In genomic region chr6:71990371-71990837, GRCm38 (mm10) we compare ENCODE assay signal across 9 mouse cellular contexts.
DNase-seq lines count a peak whose midpoint lies in the region; ATAC-seq and TF ChIP-seq lines count a peak whose summit lies in the region.
"Had no signal": no experiment of that assay in that cellular context is flagged by ENCODE, and none has a peak within 500 bp of the region (broad histone marks: within the 10 kb centered on the region; RNA-seq: fewer than 3 reads in every experiment).

No protein-coding gene starts in this region.

- H3K27me3 ChIP-seq in lung, embryonic 14.5 days (ENCODE audit: insufficient read depth, low read length): no peaks in the 10 kb centered on the region
- H3K27me3 ChIP-seq in heart, postnatal 0 days (ENCODE audit: control insufficient read depth, insufficient read depth, low read length): no peaks in the 10 kb centered on the region
- no peaks in the 10 kb centered on the region for H3K27me3 ChIP-seq in neural tube, embryonic 13.5 days
- H3K27me3 ChIP-seq in forebrain, embryonic 14.5 days (replicated peaks; ENCODE audit: control insufficient read depth, insufficient read depth, low read length): no peaks in the 10 kb centered on the region
- H3K27me3 ChIP-seq: liver, embryonic 13.5 days had no signal

- no peaks in the 10 kb centered on the region for H3K9me3 ChIP-seq in lung, embryonic 14.5 days (ENCODE audit: low read depth, low read length)
- H3K9me3 ChIP-seq in heart, postnatal 0 days (replicated peaks; ENCODE audit: control insufficient read depth, low read length): no peaks in the 10 kb centered on the region
- H3K9me3 ChIP-seq in neural tube, embryonic 13.5 days: no peaks in the 10 kb centered on the region
- H3K9me3 ChIP-seq in forebrain, embryonic 14.5 days (replicated peaks; ENCODE audit: control insufficient read depth, low read length): no peaks in the 10 kb centered on the region
- H3K9me3 ChIP-seq: liver, embryonic 13.5 days had no signal

- peaks cover 20% of the 10 kb centered on the region for H3K4me1 ChIP-seq in lung, embryonic 14.5 days (ENCODE audit: insufficient read depth)
- peaks cover 6% of the 10 kb centered on the region; the same call in 1 of the 2 replicates for H3K4me1 ChIP-seq in lung, adult 2 months (ENCODE audit: control insufficient read depth, insufficient read depth, low read length)
- peaks cover 9% of the 10 kb centered on the region for H3K4me1 ChIP-seq in heart, postnatal 0 days (ENCODE audit: control insufficient read depth, insufficient read depth)
- peaks cover 21% of the 10 kb centered on the region for H3K4me1 ChIP-seq in neural tube, embryonic 13.5 days (replicated peaks)
- H3K4me1 ChIP-seq in forebrain, embryonic 14.5 days (ENCODE audit: control insufficient read depth, insufficient read depth, low read length): 0 out of 2 replicates have a peak, but pooled peaks cover 3% of the 10 kb centered on the region

- H3K4me2 ChIP-seq in lung, embryonic 14.5 days: no peak overlapping the region
- H3K4me2 ChIP-seq in heart, postnatal 0 days (ENCODE audit: low read depth, low read length): no peak overlapping the region
- no peak overlapping the region for H3K4me2 ChIP-seq in neural tube, embryonic 13.5 days
- no peak overlapping the region for H3K4me2 ChIP-seq in forebrain, embryonic 14.5 days (ENCODE audit: low read length)
- H3K4me2 ChIP-seq: liver, embryonic 13.5 days had no signal

- H3K4me3 ChIP-seq in lung, embryonic 14.5 days (ENCODE audit: low read depth, low read length): no peak overlapping the region
- no peak overlapping the region for H3K4me3 ChIP-seq in lung, adult 2 months (replicated peaks; ENCODE audit: extremely low read depth, low read depth, low read length)
- no peak overlapping the region for H3K4me3 ChIP-seq in heart, postnatal 0 days (ENCODE audit: low read depth, low read length)
- H3K4me3 ChIP-seq in neural tube, embryonic 13.5 days: no peak overlapping the region
- no peak overlapping the region for H3K4me3 ChIP-seq in forebrain, embryonic 14.5 days (ENCODE audit: low read depth, low read length)
- H3K4me3 ChIP-seq: liver, embryonic 13.5 days had no signal

- H3K36me3 ChIP-seq in lung, embryonic 14.5 days (ENCODE audit: insufficient read depth): no peaks in the 10 kb centered on the region
- H3K36me3 ChIP-seq in heart, postnatal 0 days (replicated peaks; ENCODE audit: control insufficient read depth, insufficient read depth, low read length): no peaks in the 10 kb centered on the region
- no peaks in the 10 kb centered on the region for H3K36me3 ChIP-seq in neural tube, embryonic 13.5 days
- no peaks in the 10 kb centered on the region for H3K36me3 ChIP-seq in forebrain, embryonic 14.5 days (ENCODE audit: control insufficient read depth, insufficient read depth, low read length)
- H3K36me3 ChIP-seq: liver, embryonic 13.5 days had no signal

- no peak overlapping the region for H3K9ac ChIP-seq in lung, embryonic 14.5 days
- no peak overlapping the region for H3K9ac ChIP-seq in heart, postnatal 0 days (replicated peaks; ENCODE audit: low read depth, low read length)
- no peak overlapping the region for H3K9ac ChIP-seq in neural tube, embryonic 13.5 days
- H3K9ac ChIP-seq in forebrain, embryonic 14.5 days (ENCODE audit: low read length): no peak overlapping the region
- H3K9ac ChIP-seq: liver, embryonic 13.5 days had no signal

- TF ChIP-seq CTCF in lung, embryonic 14.5 days (IDR thresholded peaks at IDR 0.05; ENCODE audit: low read depth): no peak
- TF ChIP-seq CTCF in lung, adult 2 months (IDR thresholded peaks at IDR 0.05; ENCODE audit: insufficient read depth, low read length): no peak
- no peak for TF ChIP-seq CTCF in heart, postnatal 0 days (IDR thresholded peaks at IDR 0.05; ENCODE audit: low read depth)

- H3K27ac ChIP-seq in lung, embryonic 14.5 days (ENCODE audit: low read depth): peak overlapping the region; percentile 78
- peak overlapping the region; percentile 39; the same call in 1 of the 2 replicates for H3K27ac ChIP-seq in heart, postnatal 0 days (ENCODE audit: low read depth)
- H3K27ac ChIP-seq in neural tube, embryonic 13.5 days (replicated peaks): peak overlapping the region; percentile 68; the same call in 1 of the 2 replicates
- H3K27ac ChIP-seq in forebrain, embryonic 14.5 days (ENCODE audit: low read depth, low read length): no peak overlapping the region
- H3K27ac ChIP-seq: liver, embryonic 13.5 days had no signal

- 65% methylated on average over 8 of the region's 8 CpGs for WGBS in lung, embryonic 14.5 days
- WGBS in lung, adult 2 months: 73% methylated on average over 8 of the region's 8 CpGs
- 65% methylated on average over 8 of the region's 8 CpGs for WGBS in heart, postnatal 0 days
- 69% methylated on average over 8 of the region's 8 CpGs for WGBS in neural tube, embryonic 13.5 days
- 80% methylated on average over 8 of the region's 8 CpGs for WGBS in forebrain, embryonic 14.5 days

- no peak for TF ChIP-seq POLR2A in lung, adult 2 months (IDR thresholded peaks at IDR 0.05; ENCODE audit: borderline replicate concordance, extremely low read depth, low read depth, low read length)

- no peak for TF ChIP-seq EP300 in heart, postnatal 0 days (IDR thresholded peaks at IDR 0.05; ENCODE audit: low read depth)

- 0 out of 2 replicates have a peak, but pooled peaks have one; percentile 4 for ATAC-seq in lung, embryonic 14.5 days (ENCODE audit: insufficient read depth)
- ATAC-seq in heart, postnatal 0 days (ENCODE audit: insufficient read depth, low read depth): peak; percentile 27; the same call in 1 of the 2 replicates
- ATAC-seq in neural tube, embryonic 13.5 days (ENCODE audit: low read depth): no peak
- ATAC-seq in frontal cortex, adult (ENCODE audit: low TSS enrichment): no peak
- no peak for ATAC-seq in forebrain, embryonic 14.5 days

- DNase-seq in lung, embryonic 14.5 days: no peak
- DNase-seq in lung, adult 2 months: no peak
- DNase-seq in cerebellum, adult 18-20 months: peak; percentile 83 to 87
- DNase-seq in heart, postnatal 0 days (ENCODE audit: low spot score): no peak
- DNase-seq in layer of hippocampus, adult 11-12 months (ENCODE audit: low spot score): no peak
- DNase-seq in forebrain, embryonic 14.5 days (ENCODE audit: low spot score): no peak
- DNase-seq: liver, embryonic 13.5 days had no signal

Comparison
In these comparisons a context has a peak if more than half of its experiments do, and no peak if none do; other contexts are left out.
1. ATAC-seq: peak in lung, embryonic 14.5 days (single experiment) and heart, postnatal 0 days (single experiment); none in neural tube, embryonic 13.5 days (single experiment), frontal cortex, adult (single experiment) and forebrain, embryonic 14.5 days (single experiment).
2. DNase-seq: peak in cerebellum, adult 18-20 months (2 of 2); none in lung, embryonic 14.5 days (single experiment), lung, adult 2 months (single experiment), heart, postnatal 0 days (single experiment), layer of hippocampus, adult 11-12 months (single experiment) and forebrain, embryonic 14.5 days (single experiment).